Mouse (Mus musculus): ENCODE measurements around the gene Vim. TPM values are rescaled to one million over a fixed set of nuclear protein-coding genes. Genes with fewer than 3 reads are reported as not detected.

The Vim gene
- total RNA-seq (2022), result 10 to 100 TPM; 49.1 to 94.5 (median 69.2) TPM

GRCm38 (mm10) chr2:13573408-13574065 is at the start of gene Vim:
Gene Vim (plus strand): TSS chr2:13573927.
- DNase-seq (ENCODE audit: low spot score in 2 of 2), result peak in 1 of 2 experiments; percentile 14

DNA sequence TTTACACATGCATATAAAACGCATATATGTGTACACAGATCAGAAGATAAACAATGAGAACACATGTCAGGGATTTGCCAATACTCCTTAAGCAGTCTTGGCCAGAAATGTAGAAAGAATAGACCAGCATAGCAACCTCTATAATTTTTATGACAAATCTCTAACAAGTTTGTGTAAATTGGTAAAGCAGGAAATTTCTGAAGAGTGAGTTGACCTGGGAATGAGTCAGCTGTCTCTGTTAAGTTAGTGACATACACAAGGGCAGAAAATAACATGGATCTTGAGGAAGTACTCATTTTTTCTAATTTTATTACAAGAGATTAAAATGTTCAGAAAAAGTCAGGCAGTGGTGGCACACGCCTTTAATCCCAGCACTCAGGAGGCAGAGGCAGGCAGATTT is 47.5 kb upstream of the Vim start:
- DNase-seq (ENCODE audit: low spot score in 2 of 2), result no peak

GRCm38 (mm10) chr2:13527125-13527524 is 46.6 kb upstream of the Vim start:
- no peak for DNase-seq (ENCODE audit: low spot score in 2 of 2)

GRCm38 (mm10) chr2:13527531-13527930 is 46.2 kb upstream of the Vim start:
- DNase-seq (ENCODE audit: low spot score in 2 of 2), result no peak

- no peak for DNase-seq (ENCODE audit: low spot score in 2 of 2)
Measured at GRCm38 (mm10) chr2:13529253-13529933, 44.3 kb upstream of the Vim start.

DNA sequence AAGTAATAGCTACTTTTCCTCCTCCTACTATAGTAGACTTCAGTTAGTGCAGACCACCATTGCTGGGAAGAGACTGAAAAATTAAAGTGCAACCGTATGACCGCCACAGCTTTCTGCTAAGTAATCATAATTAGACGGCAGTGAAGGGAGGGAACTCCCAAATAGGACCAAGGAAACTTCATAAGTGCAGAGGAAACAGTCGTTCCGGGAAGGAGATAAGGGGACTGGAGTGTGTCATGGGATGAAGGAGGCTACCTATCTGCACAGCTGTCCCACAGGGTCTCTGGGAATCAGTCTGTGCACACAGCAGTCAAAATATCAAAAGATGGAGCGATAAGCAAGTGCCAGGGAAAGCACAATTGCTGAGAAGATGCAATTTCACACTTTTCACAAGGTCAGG is 43.1 kb upstream of the Vim start:
- no peak for DNase-seq (ENCODE audit: low spot score in 2 of 2)

DNA sequence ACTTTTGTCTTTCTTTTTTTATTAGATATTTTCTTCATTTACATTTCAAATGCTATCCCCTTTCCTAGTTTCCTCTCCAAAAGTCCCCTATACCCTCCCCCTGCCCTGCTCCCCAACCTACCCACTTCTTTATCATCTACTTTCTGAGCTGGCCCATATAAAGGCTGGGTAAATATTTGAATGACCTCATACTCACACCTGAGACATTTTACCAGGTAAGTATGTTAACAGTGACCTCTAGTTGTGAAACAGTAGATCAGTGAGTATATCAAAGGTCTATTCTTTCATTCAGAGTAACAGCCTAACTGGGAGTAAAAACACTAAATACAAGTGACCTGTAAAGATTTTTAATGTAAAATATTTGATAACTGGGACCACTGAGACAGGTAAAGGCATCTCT is 37.0 kb upstream of the Vim start:
- DNase-seq (ENCODE audit: low spot score in 2 of 2), result no peak

DNA sequence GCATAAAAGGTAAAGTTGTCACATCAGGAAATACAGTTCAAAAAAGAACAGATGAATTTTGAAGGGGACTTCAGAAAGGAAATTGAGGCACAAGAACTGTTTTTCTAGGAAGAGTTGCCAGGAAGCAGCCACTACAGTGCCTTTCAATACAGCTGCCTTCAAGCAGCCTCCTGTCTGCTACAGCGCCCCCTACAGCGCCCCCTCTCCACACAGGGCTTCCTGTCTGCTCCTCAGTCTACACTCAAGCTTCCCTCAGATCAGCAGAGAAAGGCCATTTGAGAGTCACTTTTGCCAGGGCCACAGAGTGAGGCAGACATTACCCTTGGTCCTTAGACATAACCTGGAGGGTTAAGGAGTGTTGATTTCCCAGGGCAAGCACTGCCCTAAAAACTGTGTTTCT is 36.0 kb upstream of the Vim start:
- DNase-seq (ENCODE audit: low spot score in 2 of 2), result no peak

DNA sequence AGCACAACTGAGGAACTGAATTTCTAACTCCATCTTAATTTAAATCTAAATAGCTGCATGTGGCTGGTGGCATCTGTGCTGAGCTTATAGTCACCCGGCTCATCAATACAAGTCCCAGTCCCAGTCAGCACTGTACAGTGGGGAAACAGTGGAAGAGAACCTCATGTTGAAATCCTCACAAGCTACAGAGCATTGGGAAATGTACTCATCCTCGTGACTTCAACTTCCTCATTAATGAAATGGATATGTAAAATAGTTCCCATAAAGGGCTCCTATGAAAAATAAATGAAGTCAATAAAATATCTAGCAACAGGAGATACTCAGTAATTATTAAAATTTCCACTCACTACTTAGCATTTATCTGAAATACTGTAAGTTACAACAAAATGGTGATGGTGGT is 35.5 kb upstream of the Vim start:
- no peak for DNase-seq (ENCODE audit: low spot score in 2 of 2)

- DNase-seq (ENCODE audit: low spot score in 2 of 2), result no peak
Measured at GRCm38 (mm10) chr2:13538704-13539377, 34.9 kb upstream of the Vim start.

DNA sequence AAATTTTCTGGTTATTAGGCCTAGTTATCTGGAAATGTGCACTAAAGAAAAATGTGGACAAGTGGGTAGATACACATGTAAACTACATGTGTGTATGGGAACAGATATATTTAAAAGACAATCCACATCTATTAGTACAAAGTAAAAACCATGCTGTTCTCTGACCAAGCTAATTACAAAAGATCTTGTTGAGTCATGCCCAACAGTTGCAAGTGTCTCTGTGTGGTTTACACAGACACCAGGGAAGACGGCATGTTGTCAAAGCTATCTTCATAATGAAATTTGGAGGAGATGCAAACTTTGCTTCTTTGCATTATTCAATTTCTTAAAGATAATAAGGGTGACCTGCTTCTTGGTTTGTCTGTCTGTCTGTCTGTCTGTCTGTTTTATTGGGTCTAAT is 33.9 kb upstream of the Vim start:
- DNase-seq (ENCODE audit: low spot score in 2 of 2), result no peak

DNA sequence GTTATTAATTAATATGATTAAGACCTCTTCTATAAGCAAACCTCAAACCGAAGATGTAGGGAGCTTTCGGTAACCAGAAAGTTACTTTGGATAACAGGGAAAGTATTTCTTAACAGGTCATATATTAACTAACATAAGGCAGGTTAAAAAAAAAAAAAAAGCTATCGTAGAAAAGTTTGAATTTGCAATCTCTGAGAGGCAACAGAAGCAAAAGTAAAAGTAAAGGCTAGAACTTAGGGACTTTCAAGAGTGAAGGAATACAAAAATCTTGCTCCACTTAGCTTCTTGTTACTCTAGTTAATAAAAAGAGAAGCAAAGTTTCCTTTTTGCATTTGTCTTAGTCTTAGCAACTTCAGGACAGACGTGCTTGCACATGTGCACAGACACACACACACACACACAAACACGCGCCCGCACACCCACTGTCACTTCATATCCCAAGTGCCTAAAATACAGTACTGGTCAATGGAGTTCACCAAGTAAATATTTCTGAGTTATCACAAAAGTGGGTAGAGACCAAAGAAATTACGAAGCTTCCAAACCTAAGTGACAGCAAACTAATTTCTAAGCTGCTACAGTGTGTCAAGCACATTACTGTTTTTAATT is 30.1 kb upstream of the Vim start:
- no peak for DNase-seq (ENCODE audit: low spot score in 2 of 2)

DNA sequence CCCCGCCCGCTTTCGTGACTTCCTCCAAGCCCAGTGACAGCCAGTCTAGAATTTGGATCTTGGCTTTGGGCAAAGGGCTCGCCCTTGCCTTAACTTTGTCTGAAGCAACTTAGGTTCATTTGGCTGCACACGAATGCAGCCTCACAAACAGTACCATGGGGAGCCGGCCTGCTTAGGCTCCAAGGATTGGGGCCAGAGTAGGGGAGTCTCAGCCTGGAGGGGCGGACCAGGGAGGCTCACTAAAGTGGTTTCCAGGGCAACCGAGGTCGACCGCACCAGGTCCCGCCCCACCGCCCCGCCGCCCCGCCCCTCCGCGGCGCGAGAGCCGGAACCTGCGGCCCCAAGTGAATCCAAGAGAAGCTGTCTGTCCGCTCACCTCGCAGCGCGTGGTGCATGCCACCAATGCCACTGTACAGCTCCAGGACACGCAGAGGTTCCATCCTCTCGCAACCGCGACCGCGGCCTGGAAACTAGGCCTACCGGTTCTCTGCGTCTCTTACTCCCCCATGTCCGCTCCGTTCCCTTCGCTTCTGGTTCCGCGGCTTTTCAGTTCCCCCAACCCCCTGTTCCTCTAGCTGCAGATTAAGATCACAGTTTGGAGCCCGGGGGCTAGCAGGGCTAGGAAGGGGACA is 29.4 kb upstream of the Vim start, which contains the start of gene Trdmt1:
Gene Trdmt1 (minus strand): TSS at position 476 of the 632 bp plus-strand sequence.
- DNase-seq (ENCODE audit: low spot score in 2 of 2), result peak; percentile 60 to 72

- DNase-seq (ENCODE audit: low spot score in 2 of 2), result no peak
Measured at GRCm38 (mm10) chr2:13548749-13549148, 25.0 kb upstream of the Vim start.

DNA sequence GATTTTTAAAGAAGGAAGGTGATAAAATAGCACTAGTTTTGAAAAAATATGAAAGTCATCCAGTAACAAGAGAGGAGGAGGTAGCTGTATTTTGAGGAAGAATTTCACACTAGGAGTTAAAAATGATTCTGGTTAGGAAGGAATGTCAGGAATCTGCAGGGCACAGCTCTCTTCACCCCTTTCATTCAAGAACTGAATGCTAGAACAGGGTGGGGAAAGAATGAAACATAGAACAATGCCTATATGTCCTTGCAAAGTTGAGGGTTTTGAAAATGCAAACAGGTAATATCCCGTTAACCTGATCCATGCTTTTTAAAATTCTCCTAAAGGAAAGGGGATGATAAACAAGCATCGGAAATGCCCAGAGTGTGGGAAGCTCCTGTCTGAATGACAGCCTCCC is 19.8 kb upstream of the Vim start:
- no peak for DNase-seq (ENCODE audit: low spot score in 2 of 2)

GRCm38 (mm10) chr2:13556239-13556638 is 17.5 kb upstream of the Vim start:
- DNase-seq (ENCODE audit: low spot score in 2 of 2), result no peak

DNA sequence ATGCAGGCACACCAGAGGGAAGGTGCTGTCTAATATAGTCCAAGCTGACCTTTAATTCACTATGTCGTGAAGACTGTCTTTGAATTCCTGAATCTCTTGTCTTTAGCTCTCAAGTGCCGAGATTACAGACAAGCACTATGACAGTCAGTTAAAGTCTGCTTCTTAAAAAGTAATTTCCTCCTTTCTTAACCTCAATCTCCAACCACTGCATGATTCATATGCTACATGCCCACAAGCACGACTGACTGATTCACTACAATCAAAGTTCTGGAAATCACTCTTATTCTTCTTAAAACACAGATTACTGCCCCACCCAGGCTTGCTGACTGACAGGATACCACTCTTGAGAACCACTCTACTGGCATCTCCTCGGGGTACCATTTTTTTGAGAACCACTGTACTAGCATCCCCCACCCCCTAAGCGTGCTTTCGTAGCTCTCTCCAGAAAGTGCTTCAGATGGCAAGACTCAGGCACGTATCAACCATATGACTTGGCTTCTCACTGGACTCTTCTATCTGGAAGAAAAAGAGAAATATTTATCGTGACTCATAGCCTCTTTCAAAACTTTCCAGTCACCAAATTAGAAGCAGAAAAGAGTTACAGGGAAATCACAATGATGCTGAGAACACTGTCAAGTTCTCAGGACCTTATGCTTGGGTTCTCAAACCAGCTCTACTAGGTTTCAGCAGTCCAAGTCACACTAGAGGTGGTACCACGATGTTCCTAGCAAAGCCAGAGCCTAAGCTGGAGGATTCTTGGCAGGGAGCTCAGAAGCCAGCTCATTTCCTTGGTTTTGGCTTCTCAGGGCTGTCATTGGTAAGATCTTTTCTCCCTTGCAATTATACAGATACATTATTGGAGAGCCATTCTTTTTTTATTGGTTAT is 16.3 kb upstream of the Vim start:
- no peak for DNase-seq (ENCODE audit: low spot score in 2 of 2)

GRCm38 (mm10) chr2:13558607-13559262 is 15.0 kb upstream of the Vim start:
- DNase-seq (ENCODE audit: low spot score in 2 of 2), result no peak

- no peak for DNase-seq (ENCODE audit: low spot score in 2 of 2)
Measured at GRCm38 (mm10) chr2:13559303-13559702, 14.4 kb upstream of the Vim start.

DNA sequence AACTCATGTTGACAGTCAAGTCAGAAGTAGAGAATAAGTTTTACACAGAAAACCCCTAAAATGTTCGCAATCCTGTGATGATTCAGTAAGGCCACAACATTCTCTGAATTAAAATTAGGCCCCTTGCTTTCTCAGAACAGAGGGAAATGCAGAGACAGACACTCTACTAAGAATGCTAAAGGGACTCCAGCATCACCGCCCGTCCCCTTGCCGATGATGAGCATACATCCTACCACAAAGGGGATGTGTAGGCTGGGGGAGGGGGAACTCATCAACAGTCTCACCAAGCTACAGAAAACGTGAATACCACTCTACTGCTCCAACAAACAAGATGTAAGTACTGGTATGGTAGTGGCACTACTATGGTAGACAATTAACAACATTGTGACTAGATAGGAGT is 14.0 kb upstream of the Vim start:
- no peak for DNase-seq (ENCODE audit: low spot score in 2 of 2)
